Mouse (Mus musculus) spleen, postnatal 4 days (tissue): ENCODE results near the gene Pdcd1.

Experiments used
- DNase-seq, 2 experiments: peaks; one replicate each; pipeline ENCODE4 v3.0.0; 2022; ENCODE audit warnings: low spot score in 2 of 2

The Pdcd1 gene

GRCm38 (mm10) chr1:94052373-94052772, at the start of gene Pdcd1:
Gene Pdcd1, minus strand, starts transcription at chr1:94052553.
- DNase-seq: peak in 1 of 2 experiments; percentile 10

GRCm38 (mm10) chr1:94091788-94092187, 39.4 kb upstream of the Pdcd1 start:
- DNase-seq: no peak

GRCm38 (mm10) chr1:94086311-94086898, 34.1 kb upstream of the Pdcd1 start:
- DNase-seq: no peak

GRCm38 (mm10) chr1:94085324-94086105, 33.2 kb upstream of the Pdcd1 start:
- DNase-seq: no peak

GRCm38 (mm10) chr1:94081761-94082160, 29.4 kb upstream of the Pdcd1 start:
- DNase-seq: no peak

GRCm38 (mm10) chr1:94081191-94081590, 28.8 kb upstream of the Pdcd1 start:
- no peak for DNase-seq

GRCm38 (mm10) chr1:94080718-94081117, 28.4 kb upstream of the Pdcd1 start:
- no peak for DNase-seq

- DNase-seq: peak; percentile 74 to 78
These were observed 26.6 kb upstream of the Pdcd1 start for GRCm38 (mm10) chr1:94078835-94079440.

- DNase-seq: no peak
These were observed 26.0 kb upstream of the Pdcd1 start for GRCm38 (mm10) chr1:94078314-94078713.

GRCm38 (mm10) chr1:94076702-94077101, 24.3 kb upstream of the Pdcd1 start:
- DNase-seq: no peak

- no peak for DNase-seq
These were observed 22.4 kb upstream of the Pdcd1 start for GRCm38 (mm10) chr1:94074756-94075155.

- DNase-seq: peak in 1 of 2 experiments; percentile 13
These were observed 5.9 kb upstream of the Pdcd1 start for GRCm38 (mm10) chr1:94058281-94058680.

GRCm38 (mm10) chr1:94057401-94057800, 5.0 kb upstream of the Pdcd1 start:
- DNase-seq: peak in 1 of 2 experiments; percentile 51

GRCm38 (mm10) chr1:94055966-94056365, 3.6 kb upstream of the Pdcd1 start:
- DNase-seq: peak in 1 of 2 experiments; percentile 53

- DNase-seq: peak in 1 of 2 experiments; percentile 34
These were observed 2.1 kb upstream of the Pdcd1 start for GRCm38 (mm10) chr1:94054481-94054880.

- DNase-seq: peak in 1 of 2 experiments; percentile 50
These were observed 1.3 kb upstream of the Pdcd1 start for GRCm38 (mm10) chr1:94053530-94054216.

- peak; percentile 7 to 48 for DNase-seq
These were observed 1.2 kb downstream of the Pdcd1 start for GRCm38 (mm10) chr1:94051104-94051503.

- no peak for DNase-seq
These were observed 5.8 kb downstream of the Pdcd1 start for GRCm38 (mm10) chr1:94046544-94046943.

GRCm38 (mm10) chr1:94045559-94045958, 6.8 kb downstream of the Pdcd1 start:
- no peak for DNase-seq

GRCm38 (mm10) chr1:94040391-94040790, 12.0 kb downstream of the Pdcd1 start:
- DNase-seq: peak in 1 of 2 experiments; percentile 46

- peak; percentile 72 to 81 for DNase-seq
These were observed 17.2 kb downstream of the Pdcd1 start for GRCm38 (mm10) chr1:94034984-94035743.
